Mouse (Mus musculus): Measurements from ENCODE around the gene Plcb3.

- TF ChIP-seq CTCF (IDR thresholded peaks at IDR 0.05; ENCODE audit: extremely low read depth, insufficient read length, insufficient replicate concordance, low read depth, low read length) (no peak), POLR2A (IDR thresholded peaks at IDR 0.05; ENCODE audit: low read depth, low read length) (no peak)
Measured at GRCm38 (mm10) chr19:6905498-6906159, 70.6 kb downstream of the Plcb3 start.

All from small intestine, adult 2 months (tissue).